Mouse (Mus musculus) v-Abl transformed pro-B cells (cell line): ENCODE results near the gene Spire2.

ENCODE experiments used
- in situ Hi-C, 2 experiments: fragments of 400-800 bp; cut with MboI; formaldehyde crosslinking; loops; one replicate each; pipeline ENCODE4 v1.15.1; 2025; ENCODE audit not compliant: unreplicated experiment in 2 of 2

Spire2 gene

GRCm38 (mm10) chr8:123414255-123414654, 81.7 kb downstream of the Spire2 start:
- in situ Hi-C loops, result no loop called here

- in situ Hi-C loops, result loop anchor here (5.0 kb wide), 1 partner anchor 33 kb away; no protein-coding TSS in a partner anchor
These were observed 82.6 kb downstream of the Spire2 start for GRCm38 (mm10) chr8:123414997-123415696.

- in situ Hi-C loops, result loop anchor here (5.0 kb wide), 1 partner anchor 34 kb away; no protein-coding TSS in a partner anchor
These were observed 83.7 kb downstream of the Spire2 start for GRCm38 (mm10) chr8:123415967-123416943.

DNA sequence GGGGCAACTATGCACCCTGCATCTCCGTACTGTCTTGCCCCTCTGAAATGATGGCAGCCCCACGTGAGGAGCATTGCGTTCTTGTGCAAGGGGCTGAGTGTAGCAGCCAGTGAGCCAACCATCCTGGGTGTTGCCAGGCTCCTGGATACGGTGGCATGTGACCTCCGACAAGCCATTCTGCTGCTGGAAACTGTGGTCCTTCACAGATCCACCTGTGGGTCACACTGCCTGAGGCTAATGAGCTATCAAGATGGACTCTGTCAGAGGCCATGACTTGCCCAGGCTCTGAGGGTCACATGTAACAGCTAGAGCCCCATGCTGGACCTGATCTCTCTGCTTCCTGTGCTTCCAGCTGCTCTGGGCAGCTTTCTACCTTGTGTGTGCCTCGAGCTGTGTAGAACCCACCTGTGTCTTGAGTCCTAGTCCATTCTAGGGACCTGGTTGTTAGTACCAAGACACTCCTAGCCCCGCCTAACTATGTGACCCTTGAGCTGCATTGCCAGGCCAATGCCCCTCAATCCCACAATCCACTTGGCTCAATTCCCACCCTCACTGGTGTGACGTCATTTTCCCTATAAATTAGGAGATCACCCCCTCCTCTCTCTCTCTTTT, 84.5 kb downstream of the Spire2 start:
- in situ Hi-C loops, result loop anchor here (5.0 kb wide), 1 partner anchor 35 kb away; no protein-coding TSS in a partner anchor
